Mouse (Mus musculus): ENCODE measurements around the gene Cxcl12.

DNA sequence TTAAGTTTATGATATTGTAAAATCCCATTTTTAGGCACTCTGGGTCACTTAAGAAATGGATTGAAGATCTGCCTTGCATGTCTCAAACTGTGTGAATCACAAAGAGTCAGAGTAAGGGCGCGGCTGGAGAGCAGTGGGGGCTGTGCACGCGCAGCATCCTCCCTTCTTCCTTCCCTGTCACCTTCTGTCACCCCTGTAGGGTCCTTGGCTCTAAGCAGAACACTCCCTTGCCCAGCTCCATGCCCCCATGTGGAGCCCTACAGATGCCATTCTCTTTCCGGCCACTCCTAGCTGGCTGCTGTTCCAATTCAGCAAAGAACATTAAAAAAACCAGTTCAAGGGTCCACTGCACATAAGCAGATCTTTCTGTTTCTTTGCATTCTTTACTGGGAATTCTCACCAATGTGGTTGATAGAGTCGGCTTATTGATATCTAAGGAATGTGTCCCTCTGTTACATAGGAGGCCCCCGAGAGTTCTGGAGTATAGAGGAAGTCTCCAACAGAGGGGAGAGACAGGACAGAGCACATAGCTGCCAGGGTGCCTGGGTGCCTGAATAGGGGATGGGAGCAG lies 51.7 kb downstream of the Cxcl12 start:
- TF ChIP-seq CTCF (IDR thresholded peaks at IDR 0.05; ENCODE audit: extremely low read depth, insufficient read depth, insufficient read length, insufficient replicate concordance), result no peak
- TF ChIP-seq POLR2A (IDR thresholded peaks at IDR 0.05; ENCODE audit: low read depth, low read length), result no peak
